Mouse (Mus musculus) heart, adult 18-20 months (tissue): Measurements from ENCODE around the gene Celf2. TPM values are rescaled to one million over a fixed set of nuclear protein-coding genes. Genes with fewer than 3 reads are reported as not detected.

Experiments used
- DNase-seq, 2 experiments: peaks; one replicate each; pipeline ENCODE4 v3.0.0; 2021 to 2022; ENCODE audit warnings: mixed read lengths in 1 of 2
- total RNA-seq, 2 experiments: library from RNA; stranded (reverse); gene quantifications; 2 replicates each; pipeline ENCODE4 v1.2.3; 2021

Gene Celf2
- total RNA-seq, 2 experiments from 2014 or later = 53.5 to 65.7 TPM

DNA sequence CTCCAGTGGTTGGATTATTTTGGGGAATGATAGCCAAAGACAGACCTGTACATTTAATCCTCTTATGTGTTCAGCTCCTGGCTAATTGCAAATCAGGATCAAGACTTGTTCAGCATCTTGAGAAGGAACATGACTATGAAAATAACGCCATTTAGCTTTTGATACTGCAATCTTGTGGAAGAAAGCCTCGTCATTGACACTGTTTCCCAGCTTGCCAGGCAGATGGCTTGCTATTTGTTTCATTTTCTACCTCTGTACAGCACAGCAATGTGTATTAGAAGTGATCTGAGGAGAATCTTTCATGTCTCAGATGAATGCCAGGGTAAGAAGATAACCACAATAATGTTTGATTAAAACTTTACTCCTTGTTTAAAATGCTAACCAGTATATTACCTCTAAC is 315.9 kb downstream of the Celf2 start:
- no peak for DNase-seq

DNA sequence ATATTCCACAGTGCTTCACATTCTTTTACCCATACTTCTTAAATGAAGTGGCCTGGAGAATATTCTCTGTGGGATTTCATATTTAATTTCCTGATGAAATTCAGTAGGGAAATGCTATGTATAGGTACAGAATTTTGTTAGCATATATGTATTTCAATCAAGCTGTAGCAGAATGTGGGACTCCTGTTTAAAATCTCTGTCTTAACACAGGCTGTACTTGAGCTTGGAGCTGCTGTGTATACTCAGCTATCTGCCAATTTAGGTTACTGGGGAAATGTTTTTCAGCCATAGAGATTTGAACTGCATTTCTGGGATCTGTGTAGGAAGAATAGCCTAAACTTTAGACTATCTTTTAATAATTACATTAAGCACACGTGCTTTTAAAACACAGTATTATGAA is 330.2 kb downstream of the Celf2 start:
- no peak for DNase-seq

DNA sequence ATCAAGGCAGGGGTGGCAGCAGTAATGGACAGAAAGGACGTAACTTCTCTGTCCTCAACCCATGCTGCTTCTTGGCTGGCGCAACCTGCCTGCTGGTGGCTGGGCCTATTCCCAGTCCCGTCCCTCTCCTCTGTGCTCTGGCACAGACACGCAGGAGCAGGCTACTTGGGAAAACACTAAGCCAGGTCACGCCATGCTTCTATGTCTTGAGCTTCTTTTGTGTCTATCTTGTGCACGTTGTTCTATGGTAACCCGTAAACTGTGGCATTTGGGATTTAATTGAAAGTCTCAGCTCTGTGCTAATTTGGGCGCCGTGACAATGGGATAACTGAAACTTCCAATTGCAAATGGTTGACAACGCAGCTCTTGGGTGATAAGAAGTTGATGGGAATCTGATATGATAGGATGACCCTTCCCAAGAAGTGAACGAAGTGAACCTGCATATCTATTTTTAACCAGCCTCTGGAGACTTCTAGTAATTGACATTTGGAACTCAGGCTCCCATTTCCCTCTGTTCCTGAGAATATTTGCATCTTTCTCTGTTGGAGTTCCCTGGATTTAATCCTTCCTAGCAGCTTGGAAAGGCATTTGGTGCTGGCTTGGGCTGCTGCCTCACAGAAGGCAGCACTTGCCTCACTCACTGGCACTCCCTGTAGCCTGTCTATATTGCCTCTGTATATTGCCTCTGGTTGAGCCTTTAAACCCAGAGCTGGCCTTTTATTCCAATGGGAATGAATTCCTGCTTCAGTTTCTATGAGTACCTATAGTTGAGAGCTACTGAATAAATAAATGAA is 335.9 kb downstream of the Celf2 start:
- DNase-seq = peak in 1 of 2 experiments; percentile 13

DNA sequence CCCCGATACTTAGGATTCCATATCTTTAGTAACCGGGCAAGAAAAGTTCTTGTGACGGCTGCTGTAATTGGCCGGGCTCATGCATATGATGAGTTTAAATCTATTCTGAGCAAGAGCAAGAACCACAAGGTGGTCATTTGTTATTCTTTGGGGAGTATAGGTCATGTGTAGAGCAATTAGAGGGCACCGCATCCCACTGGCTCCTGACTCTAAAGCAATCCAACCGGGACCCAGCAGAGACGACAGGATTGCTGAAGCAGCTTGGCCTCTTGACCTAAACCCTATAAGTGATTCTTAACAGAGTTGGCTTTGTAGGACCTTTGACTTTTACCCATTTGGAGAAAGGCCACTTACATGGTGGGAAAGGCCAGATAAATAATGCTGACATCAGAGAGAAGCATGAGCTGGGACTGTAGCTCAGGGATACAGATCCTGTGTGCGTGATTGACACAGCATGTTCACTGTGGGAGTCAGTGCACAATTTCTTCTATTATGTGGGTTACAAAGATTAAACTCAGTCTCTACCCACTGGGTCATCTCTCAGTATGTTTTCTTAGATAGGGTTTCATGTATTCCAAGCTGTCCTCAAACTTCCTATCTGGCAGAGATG is 338.2 kb downstream of the Celf2 start:
- no peak for DNase-seq

DNA sequence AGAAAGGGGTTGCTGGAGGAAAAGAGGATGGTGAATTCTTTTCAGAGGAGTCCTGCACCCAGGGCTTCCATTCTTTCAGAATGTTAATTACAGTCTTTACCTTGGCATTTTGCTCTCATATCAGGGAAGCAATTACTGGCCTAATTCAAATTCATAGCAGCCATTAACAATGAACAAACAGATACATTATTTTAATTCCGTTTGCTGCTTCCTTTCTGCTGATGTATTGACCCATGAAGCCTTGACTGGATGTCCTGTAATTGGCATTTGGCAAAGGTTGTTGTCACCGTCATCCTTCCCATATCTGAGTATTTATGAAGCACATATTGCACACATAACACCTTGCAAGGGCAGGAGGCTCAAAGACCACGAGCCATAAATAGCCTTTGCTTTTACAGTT is 343.6 kb downstream of the Celf2 start:
- DNase-seq = no peak

DNA sequence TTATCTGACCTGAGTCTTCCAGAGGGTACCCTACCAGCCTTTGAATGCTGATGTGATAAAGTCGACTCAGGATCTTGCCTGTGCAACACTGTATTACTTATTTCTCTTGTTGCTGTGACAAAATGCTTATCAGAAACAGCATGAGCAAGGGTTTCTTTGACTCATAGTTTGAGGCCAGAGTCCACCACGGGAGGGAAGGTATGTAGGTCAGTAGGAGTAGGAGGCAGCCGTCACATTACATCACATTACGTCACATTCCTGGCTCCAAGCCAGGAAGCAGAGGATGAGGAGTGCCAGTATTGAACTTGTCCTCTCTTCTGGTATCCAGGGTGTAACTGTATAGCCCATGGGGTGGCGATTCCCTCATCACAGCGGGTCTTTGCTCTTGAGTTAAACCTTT is 349.3 kb downstream of the Celf2 start:
- no peak for DNase-seq

DNA sequence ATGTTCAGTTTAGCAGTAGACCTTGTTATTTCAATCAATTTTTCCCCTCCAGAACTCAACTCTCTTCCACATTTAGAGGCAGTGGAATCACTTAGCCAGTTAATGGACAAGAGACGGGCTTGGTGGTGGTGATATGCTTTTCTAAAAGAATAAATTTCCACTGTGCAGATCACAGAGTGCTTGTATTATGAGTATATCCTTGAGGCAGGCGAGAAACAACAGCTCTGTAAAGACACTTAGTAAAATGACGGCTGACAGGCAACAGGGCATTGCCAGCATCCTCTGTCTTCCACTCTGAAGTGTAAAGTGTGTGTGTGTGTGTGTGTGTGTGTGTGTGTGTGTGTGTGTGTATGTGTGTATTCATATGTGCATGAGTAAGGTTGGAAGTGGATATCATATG is 362.1 kb downstream of the Celf2 start:
- no peak for DNase-seq

DNA sequence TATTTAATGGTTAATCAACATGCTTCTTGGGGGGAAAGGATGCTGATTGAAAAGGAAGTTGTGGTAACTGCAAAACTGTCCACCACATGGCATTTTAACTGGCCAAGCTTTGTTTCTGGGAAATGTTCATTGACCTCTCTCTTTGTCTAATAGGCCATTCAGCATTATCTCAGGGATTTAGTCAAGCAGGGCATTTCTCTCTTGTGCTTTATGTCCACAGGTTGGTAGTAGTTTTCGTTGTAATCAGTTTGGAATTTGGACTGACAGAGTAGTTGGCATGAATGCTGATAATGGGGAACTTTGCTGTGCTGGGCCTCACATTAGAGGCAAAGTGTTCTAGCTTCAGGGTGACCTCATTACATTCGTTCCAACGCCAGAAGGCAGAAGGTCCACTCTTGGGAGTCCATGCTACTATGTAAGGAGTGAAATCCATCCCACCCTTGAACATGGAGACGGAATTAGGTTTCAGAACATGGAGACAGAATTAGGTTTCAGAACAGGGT is 363.8 kb downstream of the Celf2 start:
- DNase-seq = no peak

DNA sequence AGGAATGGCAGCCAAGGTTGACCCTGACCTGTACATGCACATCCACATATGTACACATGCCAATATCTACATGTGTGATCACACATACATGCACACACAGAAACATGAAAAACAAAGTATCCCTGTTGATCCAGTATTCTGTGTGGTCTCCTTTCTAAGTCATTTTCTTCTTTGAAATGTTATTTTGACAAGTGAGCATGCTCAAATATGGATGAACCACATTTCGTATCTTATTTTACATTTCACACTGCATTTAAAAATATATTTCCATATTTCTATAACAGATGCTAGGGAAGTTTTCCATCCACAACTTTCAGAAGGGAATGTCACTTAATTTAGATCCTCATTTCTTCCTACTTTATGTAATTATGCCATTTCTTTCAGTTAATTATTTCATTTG is 364.5 kb downstream of the Celf2 start:
- no peak for DNase-seq

DNA sequence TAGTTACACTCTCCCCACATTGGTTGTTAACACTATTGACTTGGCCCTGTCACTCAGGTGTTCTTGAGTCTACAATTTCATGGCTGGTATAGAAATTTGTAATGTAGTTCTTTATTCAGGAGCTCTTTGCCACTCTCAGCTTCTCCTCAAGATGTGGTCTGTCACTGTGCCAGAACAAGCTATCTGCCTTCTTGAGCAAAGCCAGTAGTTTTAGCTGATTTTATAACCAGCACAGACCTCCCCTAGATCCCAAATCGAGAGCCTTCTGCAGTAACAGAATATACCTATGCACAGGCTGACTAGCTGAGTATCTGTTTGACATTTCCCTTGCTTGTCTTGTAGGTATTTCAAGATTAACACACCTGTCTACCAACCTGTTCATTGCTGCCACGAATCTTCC is 386.0 kb downstream of the Celf2 start:
- DNase-seq = no peak

DNA sequence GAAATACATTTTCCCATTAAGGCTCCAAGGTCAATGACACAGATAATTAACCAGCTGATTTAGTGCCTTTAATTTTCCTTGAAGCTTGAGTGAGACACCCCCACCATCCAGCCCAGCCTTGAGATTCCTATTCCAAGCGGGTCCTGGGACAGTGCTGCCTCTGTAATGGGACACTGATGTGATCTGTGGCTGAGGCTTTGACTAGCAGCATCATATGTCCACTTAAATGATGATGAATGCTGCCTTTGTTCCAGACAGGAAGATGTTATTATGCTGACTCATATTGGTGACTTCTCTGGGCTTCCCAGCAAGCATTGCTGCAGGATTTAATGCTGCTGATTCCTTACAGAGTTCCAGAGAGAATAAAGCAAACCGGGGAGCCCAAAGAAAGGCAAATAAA is 393.6 kb downstream of the Celf2 start:
- DNase-seq = no peak

DNA sequence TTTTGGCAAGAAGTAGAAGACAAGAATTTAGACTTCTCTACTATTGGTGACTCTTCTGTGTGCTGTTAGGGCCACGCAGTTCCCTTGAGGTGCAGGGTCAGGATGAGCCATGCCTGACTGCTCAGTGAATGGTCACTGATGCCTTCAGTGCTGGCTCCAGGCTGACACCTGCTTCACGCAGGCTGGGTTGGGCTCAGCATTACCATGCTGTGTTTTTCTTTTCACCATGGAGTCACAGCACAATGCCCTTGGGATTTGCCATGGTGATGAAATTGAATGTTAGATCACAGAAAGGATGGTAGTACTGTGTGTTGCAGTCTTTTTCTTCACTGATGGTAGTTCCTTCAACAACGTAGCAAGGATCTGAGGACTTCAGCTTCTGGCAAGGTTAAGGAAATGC is 394.2 kb downstream of the Celf2 start:
- no peak for DNase-seq

DNA sequence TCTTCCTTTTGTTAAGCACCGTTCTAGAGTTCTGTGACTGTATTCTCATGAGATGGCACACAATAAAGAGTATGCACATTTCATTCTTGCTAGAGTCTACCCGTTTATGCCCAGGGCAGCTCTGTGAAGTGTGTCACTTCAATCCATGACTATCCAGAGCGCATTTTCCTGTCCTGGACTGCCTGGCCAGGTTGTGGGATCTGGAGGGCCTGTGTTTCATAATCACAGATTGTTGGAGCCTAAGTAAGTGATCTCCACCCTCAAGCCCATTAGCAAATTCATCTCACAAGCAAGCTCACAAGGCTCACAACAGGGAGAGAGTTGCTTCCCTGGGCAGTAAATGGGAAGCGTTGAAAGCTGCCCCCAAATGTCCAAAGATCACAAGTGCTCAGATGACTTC is 395.6 kb downstream of the Celf2 start:
- no peak for DNase-seq

DNA sequence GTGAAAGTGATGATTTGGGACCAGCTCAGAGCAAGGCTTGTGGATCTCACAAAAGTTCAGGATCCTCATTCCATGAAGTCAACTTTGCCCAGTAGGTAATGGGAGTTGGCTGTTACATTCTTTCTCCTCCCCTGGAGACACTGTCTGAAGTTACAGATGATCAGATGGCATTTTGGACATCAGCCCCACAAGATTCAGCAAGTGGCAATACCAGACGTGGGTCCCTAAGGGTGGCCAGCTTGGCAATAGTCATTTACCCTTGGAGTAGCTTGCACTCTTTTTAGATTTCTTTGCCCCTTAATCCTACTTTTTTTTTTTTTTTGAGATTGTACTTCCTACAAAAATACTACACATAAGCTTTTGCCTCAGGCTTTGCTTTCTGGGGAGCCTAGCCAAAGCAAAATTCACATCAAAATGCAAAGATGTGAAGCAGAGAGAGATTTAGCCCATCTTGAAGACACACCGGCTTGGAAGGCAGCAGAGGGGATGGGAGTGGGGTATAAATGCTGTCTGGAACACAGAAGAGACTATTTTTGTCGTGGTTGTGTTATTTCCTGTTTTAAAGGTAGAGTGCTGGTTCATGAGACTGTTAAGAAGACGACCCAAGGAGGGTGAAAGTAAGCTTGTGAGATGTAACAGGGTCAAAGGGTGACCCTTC is 397.1 kb downstream of the Celf2 start:
- DNase-seq = no peak

DNA sequence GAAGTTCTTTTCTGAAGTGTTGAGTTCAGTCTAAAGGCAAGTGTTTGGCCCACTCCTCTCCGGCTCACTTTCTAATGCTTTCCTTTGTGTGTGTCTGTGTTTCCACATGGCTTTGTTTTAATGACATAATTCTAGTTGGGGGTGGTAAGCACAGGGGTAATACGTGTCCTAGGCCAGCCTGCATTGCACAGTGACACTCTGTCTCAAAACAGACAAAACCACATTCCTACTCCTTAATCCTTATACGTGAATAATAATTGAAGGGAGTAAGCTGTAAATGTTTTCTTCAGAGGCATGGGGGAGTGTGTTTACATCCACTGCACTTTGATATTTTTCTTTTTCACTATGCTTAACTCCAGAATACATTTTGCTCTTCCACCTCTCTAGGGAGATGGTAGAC is 415.9 kb downstream of the Celf2 start:
- no peak for DNase-seq

DNA sequence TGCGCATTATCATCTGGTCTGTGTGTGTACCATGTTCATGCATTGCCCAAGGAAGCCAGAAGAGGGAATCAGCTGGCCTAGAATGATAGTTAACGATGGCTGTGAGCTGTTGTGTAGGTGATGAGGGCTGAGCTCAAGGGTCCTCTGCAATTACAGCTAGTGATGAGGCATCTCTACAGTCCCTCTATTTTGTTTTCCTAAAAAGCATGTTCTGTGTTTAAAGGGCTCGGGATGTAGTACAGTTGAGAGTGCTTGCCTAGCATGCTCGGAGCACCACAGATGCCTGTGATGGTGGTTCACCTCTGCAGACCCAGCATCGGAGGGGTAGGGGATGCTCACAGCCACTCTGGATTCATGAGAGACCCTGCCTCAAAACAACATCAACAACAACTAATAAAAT is 416.7 kb downstream of the Celf2 start:
- no peak for DNase-seq

DNA sequence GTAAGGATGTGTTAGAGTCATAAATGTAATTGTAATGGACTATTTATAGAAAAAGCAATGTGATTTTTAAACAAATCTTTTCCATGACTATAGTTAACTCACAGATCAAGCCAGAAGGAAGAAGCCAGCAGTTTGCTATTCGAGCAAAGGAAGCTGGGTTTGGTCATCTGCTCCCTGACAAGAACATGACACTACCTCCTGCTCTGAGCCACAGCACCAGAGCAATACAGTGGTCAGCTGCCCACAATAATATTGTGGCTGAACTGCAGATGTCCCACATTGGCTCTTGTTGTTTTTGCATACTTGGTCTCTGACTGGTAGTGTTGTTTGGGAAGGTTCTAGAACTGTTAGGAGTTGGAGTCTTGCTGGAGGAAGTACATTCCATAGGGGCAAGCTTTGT is 418.9 kb downstream of the Celf2 start:
- DNase-seq = no peak

DNA sequence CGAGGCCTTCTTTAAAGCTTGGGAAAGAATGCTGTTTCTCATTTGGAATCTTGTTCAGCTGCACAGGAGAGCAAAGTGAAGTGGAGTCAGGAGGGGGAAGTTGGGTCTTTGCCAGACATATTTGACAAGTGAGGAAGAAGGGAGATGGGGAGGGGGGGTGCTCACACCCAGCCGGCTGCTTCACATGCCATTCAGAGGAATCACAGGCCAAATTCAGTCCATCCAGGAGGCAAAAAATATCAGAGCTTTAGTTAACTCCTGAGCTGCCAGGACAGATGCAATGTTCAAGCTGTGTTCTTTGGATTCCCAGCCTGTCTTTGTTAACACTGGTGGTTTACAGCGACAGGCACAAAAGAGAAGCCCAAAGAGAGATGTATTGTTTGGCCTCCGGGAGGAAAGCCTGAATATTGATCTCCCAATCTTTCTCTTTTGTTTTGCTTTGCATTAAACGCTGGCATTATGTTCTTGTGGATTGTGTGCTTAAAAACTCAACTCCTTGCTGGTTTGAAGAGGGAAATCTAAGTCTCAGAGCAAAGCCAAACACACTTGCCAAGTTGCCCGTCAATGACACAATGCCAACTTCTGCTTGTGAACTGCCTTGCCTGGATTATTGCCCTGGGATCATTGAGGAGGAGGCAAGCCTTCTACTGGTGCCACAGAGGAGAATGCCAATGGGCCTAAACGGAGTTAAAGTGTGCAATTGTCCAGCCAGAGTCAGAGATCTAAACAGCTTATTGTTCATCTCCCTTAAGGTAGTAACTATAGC is 420.1 kb downstream of the Celf2 start:
- peak; percentile 79 to 83 for DNase-seq

DNA sequence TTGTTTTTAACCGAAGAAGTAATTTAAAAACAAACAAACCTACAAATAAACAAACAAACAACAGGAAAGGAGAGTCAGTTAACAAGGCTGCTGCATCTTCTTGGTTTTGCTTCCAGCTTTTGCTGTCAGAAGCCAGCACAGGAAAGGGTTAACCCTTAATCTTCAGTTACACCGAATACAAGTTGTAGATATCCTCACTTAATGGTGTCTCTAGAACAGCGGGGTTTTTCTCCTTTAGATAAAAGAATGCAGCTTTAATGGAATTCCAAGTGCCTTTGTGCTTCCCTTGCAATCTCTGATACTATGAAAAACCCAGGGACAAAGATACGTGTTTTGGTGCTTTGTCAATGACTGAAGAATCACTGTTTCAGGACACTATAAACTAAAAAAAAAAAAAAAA is 420.8 kb downstream of the Celf2 start:
- DNase-seq = no peak

DNA sequence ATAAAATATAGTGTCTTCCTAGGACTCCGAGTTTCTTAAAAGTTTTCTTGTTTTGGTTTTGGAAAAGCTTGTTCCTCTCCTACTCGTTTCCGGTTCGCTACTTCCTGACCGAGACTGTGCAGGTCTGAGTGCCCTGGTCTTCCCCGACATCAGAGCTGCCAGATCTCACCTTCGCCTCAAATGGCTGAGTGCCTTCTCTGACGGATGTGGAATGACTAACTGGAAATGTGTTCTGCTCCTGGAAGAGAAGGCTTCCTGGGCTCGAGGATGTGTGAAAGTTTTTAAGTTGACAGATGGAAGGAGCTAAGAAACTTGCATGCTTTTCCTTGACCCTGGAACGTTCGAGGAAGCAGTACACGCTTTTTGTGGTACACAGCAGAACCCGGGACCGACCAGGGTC is 421.9 kb downstream of the Celf2 start:
- DNase-seq = peak; percentile 63

DNA sequence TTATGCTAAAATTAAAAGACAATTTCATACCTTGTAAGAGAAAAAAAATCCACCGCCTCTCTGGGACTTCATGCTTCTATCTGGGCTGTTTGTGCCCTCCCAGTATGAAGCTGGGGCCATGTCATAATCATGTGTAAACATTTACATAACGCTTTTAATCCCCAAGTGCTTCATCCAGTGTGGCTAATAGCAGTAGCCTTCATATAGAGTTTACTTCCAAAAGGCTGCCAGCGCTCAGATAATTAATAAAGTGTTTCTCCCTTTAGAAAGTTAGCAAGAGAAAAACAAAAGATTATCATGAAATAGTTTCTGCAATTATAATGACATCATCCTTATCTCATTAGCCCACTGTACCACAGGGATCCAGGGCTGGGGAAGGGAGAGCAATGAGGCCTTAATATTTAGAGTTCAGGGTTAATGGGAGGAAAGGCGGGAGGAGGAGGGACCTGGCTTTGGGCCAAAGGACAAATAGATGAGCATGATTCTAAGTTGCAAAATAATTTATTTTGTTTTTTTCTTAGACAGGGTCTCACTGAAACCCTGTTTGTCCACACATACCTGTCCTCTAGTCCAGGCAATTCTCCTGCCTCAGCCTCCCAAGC is 425.8 kb downstream of the Celf2 start:
- DNase-seq = peak in 1 of 2 experiments; percentile 30

DNA sequence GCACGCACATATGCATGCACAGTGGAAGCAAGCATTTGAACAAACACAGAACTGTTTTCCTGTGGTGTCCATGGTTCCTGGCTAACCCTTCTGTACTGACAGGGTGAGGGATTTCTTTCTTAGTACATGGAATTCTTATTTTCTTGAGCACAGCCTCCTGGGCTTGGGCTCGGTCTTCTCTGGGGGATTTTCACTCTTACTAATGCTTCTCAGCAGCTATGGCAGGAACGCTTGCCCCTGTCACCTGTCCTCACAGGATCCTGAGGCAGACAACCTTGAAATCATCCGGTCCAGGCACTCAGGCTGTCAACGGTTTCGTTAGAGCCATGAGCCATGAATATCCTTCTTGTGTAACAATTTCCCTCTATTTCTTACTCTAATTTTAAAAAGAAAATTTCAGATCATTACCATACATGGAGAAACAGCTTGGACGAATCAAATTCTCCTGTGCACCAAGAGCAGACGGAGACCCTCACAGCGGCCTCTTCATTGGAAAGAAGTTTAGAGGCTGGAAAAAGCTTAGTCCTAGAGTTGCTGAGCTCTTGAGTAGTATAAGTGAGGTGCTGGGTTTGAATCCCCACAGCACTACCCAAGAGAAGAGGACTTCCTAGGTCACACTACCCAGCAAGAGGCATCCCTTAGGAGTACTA is 426.9 kb downstream of the Celf2 start:
- no peak for DNase-seq
